Mouse (Mus musculus) forebrain, embryonic 16.5 days (tissue): ENCODE measurements around the gene Scrn2. TPM values are rescaled to one million over a fixed set of nuclear protein-coding genes. Genes with fewer than 3 reads are reported as not detected.

Experiments
- ATAC-seq: fragments of 200-750 bp; cut with Nextera tagmentation; 2 replicates; pipeline ENCODE4 v1.8.0; 2017; ENCODE audit warnings: mild to moderate bottlenecking, moderate library complexity
- H3K27ac ChIP-seq: fragments of 300-500 bp; sonication (generic); 2 replicates; pipeline ENCODE4 v1.5.1; 2014; ENCODE audit warnings: low read length, control low read depth
- H3K27me3 ChIP-seq: fragments of 300-500 bp; sonication (generic); replicated peaks from 2 replicates; pipeline ENCODE4 v1.6.1; 2014; ENCODE audit warnings: low read length; ENCODE audit not compliant: control insufficient read depth, insufficient read depth
- H3K36me3 ChIP-seq: fragments of 300-500 bp; sonication (generic); 2 replicates; pipeline ENCODE4 v1.6.1; 2014; ENCODE audit not compliant: control insufficient read depth, insufficient read depth
- H3K4me1 ChIP-seq: fragments of 300-500 bp; sonication (generic); replicated peaks from 2 replicates; pipeline ENCODE4 v1.6.1; 2014; ENCODE audit warnings: low read length; ENCODE audit not compliant: control insufficient read depth, insufficient read depth
- H3K4me2 ChIP-seq: fragments of 300-500 bp; sonication (generic); 2 replicates; pipeline ENCODE4 v1.6.1; 2014; ENCODE audit warnings: mild to moderate bottlenecking, low read length, control low read depth
- H3K4me3 ChIP-seq: fragments of 300-500 bp; sonication (generic); replicated peaks from 2 replicates; pipeline ENCODE4 v1.5.1; 2014; ENCODE audit warnings: mild to moderate bottlenecking, low read length, control low read depth
- H3K9ac ChIP-seq: fragments of 300-500 bp; sonication (generic); replicated peaks from 2 replicates; pipeline ENCODE4 v1.6.1; 2014; ENCODE audit warnings: low read depth, low read length, control low read depth
- H3K9me3 ChIP-seq: fragments of 300-500 bp; sonication (generic); 2 replicates; pipeline ENCODE4 v1.6.1; 2016; ENCODE audit warnings: low read length; ENCODE audit not compliant: control insufficient read depth
- WGBS: fragments of 180-500 bp; shearing (Covaris S2); extraction: QIAGEN DNeasy Blood & Tissue Kit; methylation state at CpG from one replicate; pipeline ENCODE4 v1.1.7; 2014; 5-methylcytosine and 5-hydroxymethylcytosine counted together
- polyA plus RNA-seq: library from polyadenylated mRNA; unstranded; fragments of >200 nt; fragmentation: Nextera tagmentation; extraction: Ambion mirVana; gene quantifications from 2 replicates; pipeline ENCODE4 v1.2.1, GENCODE M21; 2015

Gene Scrn2
- polyA plus RNA-seq, 1 experiment from 2014 or later: 16.2 TPM

GRCm38 (mm10) chr11:97045861-97046260 is 16.1 kb downstream of the Scrn2 start:
- H3K4me2 ChIP-seq: no peak overlapping the region
- no peaks in the 10 kb centered on the region for H3K9me3 ChIP-seq
- H3K9ac ChIP-seq: no peak overlapping the region
- WGBS: 81% methylated on average over 7 of the region's 7 CpGs
- no peak overlapping the region for H3K4me3 ChIP-seq
- H3K36me3 ChIP-seq: 0 out of 2 replicates have a peak, but pooled peaks cover 2% of the 10 kb centered on the region
- peaks cover 14% of the 10 kb centered on the region for H3K4me1 ChIP-seq
- no peaks in the 10 kb centered on the region for H3K27me3 ChIP-seq
- no peak overlapping the region for H3K27ac ChIP-seq
- no peak for ATAC-seq

GRCm38 (mm10) chr11:97048090-97048650 is 18.4 kb downstream of the Scrn2 start:
- Histone ChIP-seq H3K4me2 (no peak overlapping the region), H3K4me1 (peaks cover 20% of the 10 kb centered on the region), H3K36me3 (0 out of 2 replicates have a peak, but pooled peaks cover 2% of the 10 kb centered on the region), H3K27ac (no peak overlapping the region), H3K4me3 (no peak overlapping the region), H3K27me3 (no peaks in the 10 kb centered on the region), H3K9me3 (no peaks in the 10 kb centered on the region), H3K9ac (no peak overlapping the region)
- 83% methylated on average over 8 of the region's 8 CpGs for WGBS
- no peak for ATAC-seq

GRCm38 (mm10) chr11:97049492-97050085 is 19.9 kb downstream of the Scrn2 start:
- Histone ChIP-seq H3K4me1 (peaks cover 20% of the 10 kb centered on the region), H3K27ac (no peak overlapping the region), H3K27me3 (no peaks in the 10 kb centered on the region), H3K9ac (no peak overlapping the region), H3K4me3 (no peak overlapping the region), H3K9me3 (no peaks in the 10 kb centered on the region), H3K36me3 (0 out of 2 replicates have a peak, but pooled peaks cover 2% of the 10 kb centered on the region), H3K4me2 (no peak overlapping the region)
- WGBS: 73% methylated on average over 6 of the region's 6 CpGs
- no peak for ATAC-seq

DNA sequence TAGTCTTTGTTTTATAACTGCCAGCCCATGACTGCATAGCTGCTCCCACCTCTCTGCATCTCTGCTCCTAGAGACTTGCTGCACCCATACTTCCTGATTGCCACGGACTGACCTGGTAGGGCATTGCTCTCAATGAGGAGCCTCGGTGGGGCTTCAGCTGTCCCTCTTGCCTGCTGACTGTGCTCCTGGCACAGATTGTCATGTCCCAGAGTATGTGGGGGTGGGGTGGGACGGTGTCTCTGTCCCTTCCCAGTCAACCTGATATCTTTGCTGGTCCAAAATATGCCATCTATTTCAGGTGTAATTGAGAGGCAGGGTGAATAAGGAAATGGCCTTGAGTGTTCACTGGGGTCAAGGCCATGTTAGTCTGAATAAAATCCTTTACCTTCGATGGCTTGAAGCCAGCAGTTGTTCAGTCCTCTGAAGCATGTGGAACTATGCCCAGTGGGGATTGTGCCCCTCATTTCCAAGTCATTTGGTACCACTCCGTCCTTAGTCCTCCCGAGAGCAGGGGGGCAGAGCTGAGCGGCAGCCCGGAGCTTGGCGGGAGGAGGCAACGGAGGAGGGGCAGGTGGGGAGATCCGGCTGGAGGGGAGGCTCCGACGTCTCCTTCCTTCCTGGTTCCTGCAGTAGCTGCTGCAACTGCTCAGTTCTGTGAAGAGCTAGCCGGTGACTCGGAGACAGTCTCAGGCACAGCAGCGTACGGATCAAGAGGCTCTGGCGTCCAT is 20.6 kb downstream of the Scrn2 start, which contains the start of gene Osbpl7:
Osbpl7 (plus strand) TSS at position 413 of the 728 bp plus-strand sequence.
- H3K27me3 ChIP-seq: no peaks in the 10 kb centered on the region
- WGBS: 3% methylated on average over 18 of the region's 18 CpGs

GRCm38 (mm10) chr11:97050944-97051586 is 21.3 kb downstream of the Scrn2 start:
- WGBS: 17% methylated on average over 13 of the region's 13 CpGs
- ATAC-seq: peak; percentile 16; the same call in 1 of the 2 replicates
- peaks cover 11% of the 10 kb centered on the region for H3K36me3 ChIP-seq

More for the DNA sequence above, 20.6 kb downstream of the Scrn2 start, which contains the start of gene Osbpl7:
- H3K4me1 ChIP-seq: peaks cover 20% of the 10 kb centered on the region
- H3K4me3 ChIP-seq: peak within 1 kb of the TSS; percentile 67
- ATAC-seq: peak; percentile 93
- no peaks in the 10 kb centered on the region for H3K9me3 ChIP-seq
- H3K36me3 ChIP-seq: peaks cover 4% of the 10 kb centered on the region; the same call in 1 of the 2 replicates
- peak within 1 kb of the TSS; percentile 80 for H3K9ac ChIP-seq
- H3K4me2 ChIP-seq: peak within 1 kb of the TSS; percentile 77
- H3K27ac ChIP-seq: no peak within 1 kb of the TSS; the same call in 1 of the 2 replicates

DNA sequence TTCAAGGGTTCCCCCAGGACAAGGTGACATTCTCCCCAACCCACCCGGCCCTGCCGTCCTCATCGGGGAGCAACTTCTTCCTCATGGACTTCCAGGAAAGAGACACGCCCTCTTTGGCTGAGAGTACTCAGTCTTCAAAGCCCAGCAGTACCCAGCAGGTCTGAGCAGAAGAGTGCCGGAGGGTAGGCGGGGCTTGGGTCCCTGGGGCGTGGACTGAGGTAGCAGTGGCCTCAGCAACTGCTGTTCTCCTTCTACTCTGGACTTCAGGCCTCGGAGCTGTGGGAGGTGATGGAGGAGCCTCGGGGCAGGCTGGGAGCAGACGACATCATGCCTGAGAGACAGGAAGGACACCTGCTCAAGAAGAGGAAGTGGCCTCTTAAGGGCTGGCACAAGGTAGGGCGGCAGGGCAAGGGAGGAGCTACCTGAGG is 22.5 kb downstream of the Scrn2 start:
- H3K4me2 ChIP-seq: no peak overlapping the region
- no peaks in the 10 kb centered on the region for H3K27me3 ChIP-seq
- H3K4me3 ChIP-seq: no peak overlapping the region
- H3K9me3 ChIP-seq: no peaks in the 10 kb centered on the region
- ATAC-seq: no peak
- H3K36me3 ChIP-seq: peaks cover 15% of the 10 kb centered on the region
- peaks cover 20% of the 10 kb centered on the region for H3K4me1 ChIP-seq
- no peak overlapping the region for H3K27ac ChIP-seq
- H3K9ac ChIP-seq: no peak overlapping the region
- WGBS: 26% methylated on average over 11 of the region's 11 CpGs

More at GRCm38 (mm10) chr11:97050944-97051586, 21.3 kb downstream of the Scrn2 start:
- H3K4me2 ChIP-seq: peak overlapping the region; percentile 77
- peak overlapping the region; percentile 67 for H3K4me3 ChIP-seq
- no peak overlapping the region; the same call in 1 of the 2 replicates for H3K27ac ChIP-seq
- no peaks in the 10 kb centered on the region for H3K27me3 ChIP-seq
- H3K9me3 ChIP-seq: no peaks in the 10 kb centered on the region
- peaks cover 20% of the 10 kb centered on the region for H3K4me1 ChIP-seq
- peak overlapping the region; percentile 80 for H3K9ac ChIP-seq

GRCm38 (mm10) chr11:97063274-97063920 is 33.7 kb downstream of the Scrn2 start:
- Histone ChIP-seq H3K4me1 (peaks cover 8% of the 10 kb centered on the region; the same call in 1 of the 2 replicates), H3K27ac (peak overlapping the region; percentile 64), H3K36me3 (peaks cover 5% of the 10 kb centered on the region; the same call in 1 of the 2 replicates), H3K4me3 (no peak overlapping the region), H3K9me3 (no peaks in the 10 kb centered on the region), H3K4me2 (no peak overlapping the region), H3K9ac (0 out of 2 replicates have a peak overlapping the region, but pooled peaks have one; percentile 3), H3K27me3 (no peaks in the 10 kb centered on the region)
- 8% methylated on average over 9 of the region's 9 CpGs for WGBS
- peak; percentile 67 for ATAC-seq

DNA sequence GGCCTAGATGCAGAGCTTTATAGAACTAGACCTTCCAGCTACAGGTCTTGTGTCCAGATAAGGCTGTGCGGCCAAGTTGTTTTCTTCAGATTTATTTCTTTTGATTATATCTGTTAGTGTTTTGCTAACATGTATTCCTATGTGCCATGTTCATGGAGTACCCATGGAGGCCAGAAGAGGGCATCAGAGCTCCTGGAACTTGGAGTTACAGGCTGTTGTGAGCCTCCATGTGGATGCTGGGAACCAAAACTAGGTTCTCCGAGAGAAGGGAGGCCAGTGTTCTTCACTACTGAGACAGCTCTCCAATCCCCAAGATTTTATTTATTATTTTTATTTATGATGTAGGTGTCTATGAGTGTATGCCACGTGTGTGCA is 34.2 kb downstream of the Scrn2 start:
- Histone ChIP-seq H3K4me1 (peaks cover 8% of the 10 kb centered on the region; the same call in 1 of the 2 replicates), H3K9me3 (no peaks in the 10 kb centered on the region), H3K4me3 (no peak overlapping the region), H3K4me2 (no peak overlapping the region), H3K27ac (peak overlapping the region; percentile 64), H3K36me3 (peaks cover 5% of the 10 kb centered on the region; the same call in 1 of the 2 replicates), H3K9ac (no peak overlapping the region), H3K27me3 (no peaks in the 10 kb centered on the region)
- no peak for ATAC-seq
- WGBS: 72% methylated on average over 3 of the region's 3 CpGs
